In genomic region chr11:76872556-76873234, GRCm38 (mm10) we compare ENCODE assay signal across 23 mouse cellular contexts. TPM values are rescaled to one million over a fixed set of nuclear protein-coding genes. Genes with fewer than 3 reads are reported as not detected.
"Had no signal": no experiment of that assay in that cellular context is flagged by ENCODE, and none has a peak within 500 bp of the region (broad histone marks: within the 10 kb centered on the region; RNA-seq: fewer than 3 reads in every experiment).

No protein-coding gene starts in this region.

- H3K4me2 ChIP-seq: liver, embryonic 13.5 days; stomach, embryonic 15.5 days had no signal

- H3K4me3 ChIP-seq: left cerebral cortex, adult 2 months; liver, embryonic 13.5 days; stomach, embryonic 15.5 days had no signal

- H3K27me3 ChIP-seq: liver, embryonic 13.5 days; stomach, embryonic 15.5 days had no signal

- H3K4me1 ChIP-seq: liver, embryonic 13.5 days; stomach, embryonic 15.5 days had no signal

- H3K9ac ChIP-seq: liver, embryonic 13.5 days; stomach, embryonic 15.5 days had no signal

- H3K36me3 ChIP-seq: liver, embryonic 13.5 days; stomach, embryonic 15.5 days had no signal

- H3K27ac ChIP-seq: left cerebral cortex, adult 2 months; liver, embryonic 13.5 days; macrophage; stomach, embryonic 15.5 days had no signal

- DNase-seq: kidney, adult 18-20 months; kidney, adult 9 months; kidney, postnatal 14 days; kidney, postnatal 4 days; layer of hippocampus, adult 9-11 months; layer of hippocampus, postnatal 36 days; liver, embryonic 13.5 days; lung, adult 2 months; midbrain, embryonic 14.5 days; right cerebral cortex, postnatal 14 days; right cerebral cortex, postnatal 4 days; thymus, adult 18-20 months; thymus, postnatal 36 days had no signal

- H3K9me3 ChIP-seq: liver, embryonic 13.5 days; stomach, embryonic 15.5 days had no signal

RNA-seq across cellular contexts. Expression of gene Tmigd1, which starts 29.3 kb away (rescaled TPM):
- polyA plus RNA-seq: limb, embryonic 11.5 days; liver, adult 2 months; liver, embryonic 13.5 days; liver, embryonic 16.5 days; macrophage; midbrain, postnatal 0 days; neural tube, embryonic 11.5 days; neural tube, embryonic 14.5 days; testis, adult 2 months had no signal
